Mouse (Mus musculus) kidney, adult 18-20 months (tissue): Measurements from ENCODE around the gene Zfp273.
"Not testable (repeated sequence)": the region's sequence is repeated elsewhere in the genome, so short reads cannot be mapped to it uniquely, and the experiment has no call there.

Experiments
- DNase-seq: peaks from one replicate; pipeline ENCODE4 v3.0.0; 2021

The Zfp273 gene

GRCm38 (mm10) chr13:67876049-67876698 is 62.6 kb downstream of the Zfp273 start:
- DNase-seq: not testable (repeated sequence)
